Mouse (Mus musculus) adrenal gland (tissue): Measurements from ENCODE around the gene Agr3.

Experiments used
- intact Hi-C: fragments of 180-260 bp; cut with DNase I; formaldehyde crosslinking; loops from one replicate; pipeline ENCODE4 v1.15.1; 2025

Agr3 gene

GRCm38 (mm10) chr12:35981732-35982360 is 56.4 kb downstream of the Agr3 start:
- intact Hi-C loops: no loop called here

- intact Hi-C loops: no loop called here
These were observed 58.1 kb downstream of the Agr3 start for GRCm38 (mm10) chr12:35983472-35983871.

GRCm38 (mm10) chr12:35984743-35985142 is 59.3 kb downstream of the Agr3 start:
- intact Hi-C loops: no loop called here

GRCm38 (mm10) chr12:35992711-35993110 is 67.3 kb downstream of the Agr3 start, which contains the start of gene Agr2:
Agr2 (plus strand) TSS chr12:35992907.
- intact Hi-C loops: no loop called here

- intact Hi-C loops: no loop called here
These were observed 68.2 kb downstream of the Agr3 start for GRCm38 (mm10) chr12:35993583-35993982.

GRCm38 (mm10) chr12:35994098-35994497 is 68.7 kb downstream of the Agr3 start:
- intact Hi-C loops: no loop called here

- intact Hi-C loops: loop anchor here (5.0 kb wide), 1 partner anchor 98 kb away; no protein-coding TSS in a partner anchor
These were observed 70.4 kb downstream of the Agr3 start for GRCm38 (mm10) chr12:35995799-35996198.
